Mouse (Mus musculus): Measurements from ENCODE around the gene Slc22a14.
"Not testable (repeated sequence)": the region's sequence is repeated elsewhere in the genome, so short reads cannot be mapped to it uniquely, and the experiment has no call there.

The Slc22a14 gene

DNA sequence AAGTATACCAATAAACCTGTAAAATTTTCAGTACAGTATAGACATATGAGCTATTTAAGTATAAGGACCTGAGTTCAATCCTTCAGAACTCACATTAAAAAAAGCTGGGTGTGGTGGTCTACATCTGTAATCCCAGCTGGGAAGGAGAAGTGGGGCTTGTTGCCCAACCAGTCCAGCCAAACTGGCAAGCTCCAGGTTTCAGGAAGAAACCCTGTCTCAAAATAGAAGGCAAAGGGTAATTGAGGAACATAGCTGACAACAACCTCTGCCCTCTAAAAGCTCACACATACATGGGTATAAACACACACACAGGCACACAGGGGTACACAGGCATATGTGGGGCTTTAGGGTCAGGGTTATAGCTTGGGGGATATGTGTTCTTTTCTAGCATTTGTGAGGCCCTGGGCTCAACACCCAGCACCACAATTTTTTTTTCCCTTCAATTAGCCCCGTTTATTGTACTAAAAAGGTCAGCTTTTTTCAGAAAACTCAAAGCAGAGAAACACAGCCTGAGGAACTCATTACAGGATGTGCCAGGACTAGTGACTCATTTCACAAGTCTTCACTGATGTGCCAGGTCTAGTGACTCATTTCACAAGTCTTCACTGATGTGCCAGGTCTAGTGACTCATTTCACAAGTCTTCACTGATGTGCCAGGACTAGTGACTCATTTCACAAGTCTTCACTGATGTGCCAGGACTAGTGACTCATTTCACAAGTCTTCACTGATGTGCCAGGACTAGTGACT lies 99.8 kb downstream of the Slc22a14 start:
- in situ Hi-C loops (cut with MboI, MseI): not testable (repeated sequence)

GRCm38 (mm10) chr9:119263067-119263466 lies 102.3 kb downstream of the Slc22a14 start:
- in situ Hi-C loops (cut with MboI, MseI): no loop called here

DNA sequence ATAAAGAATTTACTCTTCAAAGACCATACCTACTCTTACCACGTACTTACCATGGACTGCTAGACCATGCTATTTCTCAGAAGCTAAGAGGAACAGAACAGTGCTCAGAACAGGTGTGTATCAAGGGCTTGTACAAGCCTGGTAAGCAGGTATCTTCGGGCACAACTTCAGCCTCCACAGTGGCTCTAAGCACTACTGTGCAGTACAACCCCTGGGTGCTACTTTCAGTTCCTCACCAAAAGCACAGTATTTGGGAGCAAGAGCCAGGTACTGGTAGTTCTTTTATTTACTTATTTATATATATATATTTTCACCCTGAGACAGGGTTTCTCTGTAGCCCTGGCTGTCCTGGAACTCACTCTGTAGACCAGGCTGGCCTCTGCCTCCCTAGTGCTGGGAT lies 104.5 kb downstream of the Slc22a14 start:
- in situ Hi-C loops (cut with MboI, MseI): no loop called here

DNA sequence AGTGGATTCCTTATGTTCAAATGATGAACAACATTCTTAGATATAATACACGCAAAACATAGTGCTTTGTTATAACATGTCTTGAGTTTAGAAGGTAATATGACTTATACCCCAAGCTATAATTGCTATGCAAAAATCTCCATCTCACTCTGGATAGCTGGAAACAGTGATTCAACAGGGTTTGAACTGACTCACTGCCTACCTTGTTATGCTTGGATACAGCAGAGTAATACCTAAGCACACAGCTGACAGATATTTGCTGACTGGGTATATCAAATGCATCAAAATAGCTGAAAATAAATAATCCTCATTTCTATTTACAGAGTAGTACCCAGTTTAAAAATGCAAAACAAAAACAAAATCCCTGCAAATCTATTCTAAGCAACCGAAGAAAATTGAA lies 106.6 kb downstream of the Slc22a14 start:
- in situ Hi-C loops (cut with MboI, MseI): no loop called here

DNA sequence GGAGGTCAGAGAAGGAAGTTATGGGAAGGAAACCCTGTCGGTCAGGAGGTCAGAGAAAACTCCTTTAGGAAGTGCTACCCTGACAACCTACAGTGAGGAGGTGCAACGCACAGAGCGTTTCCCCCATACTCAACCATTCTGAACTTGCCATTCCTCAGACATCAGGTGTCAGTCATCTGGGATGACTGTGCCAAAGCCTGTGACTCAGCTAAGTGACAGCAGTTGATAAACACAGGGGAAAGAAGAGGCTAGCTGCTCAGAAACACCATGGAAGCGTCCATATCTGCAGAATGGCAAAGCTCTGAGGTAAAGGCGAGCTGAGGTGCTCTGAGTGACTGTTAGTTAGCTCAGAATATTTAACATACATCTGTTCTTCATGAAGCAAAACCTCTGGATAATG lies 107.2 kb downstream of the Slc22a14 start:
- in situ Hi-C loops (cut with MboI, MseI): no loop called here

- in situ Hi-C loops (cut with MboI, MseI): no loop called here
Observed at GRCm38 (mm10) chr9:119256161-119256560, 109.2 kb downstream of the Slc22a14 start.

DNA sequence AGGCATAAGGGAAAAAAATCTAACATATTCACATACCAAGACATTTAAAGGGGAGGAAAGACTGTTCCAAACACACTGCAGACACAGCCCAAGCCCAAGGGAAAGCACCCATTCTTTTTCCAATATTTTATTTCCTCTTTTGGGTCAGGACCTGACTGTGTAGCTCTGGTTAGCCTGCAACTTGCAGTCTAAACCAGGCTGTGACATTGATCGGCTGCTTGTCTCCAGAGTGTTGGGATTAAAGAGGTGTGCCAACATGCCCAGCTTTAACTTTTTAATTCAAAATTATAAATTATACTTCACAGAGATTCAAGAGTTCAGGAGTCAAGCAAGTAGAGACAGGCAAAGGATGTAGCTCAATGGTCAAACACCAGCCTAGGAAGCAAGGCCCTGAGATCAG lies 110.3 kb downstream of the Slc22a14 start:
- in situ Hi-C loops (cut with MboI, MseI): no loop called here

DNA sequence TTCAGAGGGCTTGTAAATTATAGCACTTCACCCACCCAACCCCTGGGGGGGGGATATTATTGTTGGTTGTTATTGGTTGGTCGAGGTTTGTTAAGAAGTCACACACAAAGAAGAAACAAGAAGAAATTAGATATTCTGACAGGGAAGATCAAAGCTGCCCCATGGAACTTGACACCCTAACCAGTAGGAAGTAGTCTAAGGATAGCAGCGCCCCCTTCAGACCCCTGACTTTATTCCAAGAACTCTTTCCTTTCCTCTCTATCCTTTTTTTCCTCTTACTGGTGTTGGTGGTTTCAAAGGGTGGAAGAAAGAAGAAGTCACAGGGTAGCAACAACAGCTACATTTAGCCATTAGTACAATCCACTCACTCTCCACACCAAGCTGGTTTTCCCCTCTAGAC lies 111.2 kb downstream of the Slc22a14 start:
- in situ Hi-C loops (cut with MboI, MseI): no loop called here

DNA sequence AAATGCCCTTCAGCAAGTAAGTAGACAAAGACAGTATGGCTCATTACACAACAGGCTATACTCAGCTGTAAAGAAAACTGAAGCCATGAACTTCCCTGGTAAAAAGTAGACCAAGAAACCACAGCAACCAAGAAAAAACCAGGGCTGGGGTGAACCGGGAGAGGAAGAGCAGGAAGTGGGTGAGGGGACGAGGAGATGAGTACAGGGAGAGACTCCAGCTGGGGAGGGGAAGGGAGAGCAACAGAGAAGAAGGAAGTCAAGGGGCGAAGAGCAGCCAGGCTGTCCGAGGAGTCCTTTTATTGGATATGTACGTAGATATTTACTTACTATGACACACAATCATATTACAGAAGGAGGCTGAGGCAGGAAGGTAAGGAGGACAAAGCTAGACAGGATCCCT lies 117.4 kb downstream of the Slc22a14 start:
- in situ Hi-C loops (cut with MboI, MseI): no loop called here

DNA sequence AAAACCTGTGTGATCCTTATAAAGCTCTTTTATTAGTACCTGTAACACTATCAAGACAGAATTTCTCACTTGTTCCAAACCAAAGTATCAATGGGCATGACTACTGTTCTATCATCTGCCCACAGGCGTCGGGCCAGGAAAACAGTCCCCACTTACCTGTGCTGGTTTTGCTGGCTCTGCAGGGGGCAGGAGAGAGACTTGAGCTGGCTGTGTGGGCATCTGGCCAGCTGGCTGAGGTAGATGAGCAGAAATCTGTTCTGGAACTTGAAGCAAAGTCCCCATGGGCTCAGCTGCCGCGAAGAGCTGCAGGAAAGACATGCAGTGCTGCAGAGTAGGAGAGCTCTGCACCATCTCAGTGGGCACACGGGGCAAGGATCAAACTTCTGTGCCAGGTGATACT lies 118.5 kb downstream of the Slc22a14 start:
- in situ Hi-C loops (cut with MboI, MseI): no loop called here

- in situ Hi-C loops (cut with MboI, MseI): no loop called here
Observed at GRCm38 (mm10) chr9:119243981-119244380, 121.4 kb downstream of the Slc22a14 start.

DNA sequence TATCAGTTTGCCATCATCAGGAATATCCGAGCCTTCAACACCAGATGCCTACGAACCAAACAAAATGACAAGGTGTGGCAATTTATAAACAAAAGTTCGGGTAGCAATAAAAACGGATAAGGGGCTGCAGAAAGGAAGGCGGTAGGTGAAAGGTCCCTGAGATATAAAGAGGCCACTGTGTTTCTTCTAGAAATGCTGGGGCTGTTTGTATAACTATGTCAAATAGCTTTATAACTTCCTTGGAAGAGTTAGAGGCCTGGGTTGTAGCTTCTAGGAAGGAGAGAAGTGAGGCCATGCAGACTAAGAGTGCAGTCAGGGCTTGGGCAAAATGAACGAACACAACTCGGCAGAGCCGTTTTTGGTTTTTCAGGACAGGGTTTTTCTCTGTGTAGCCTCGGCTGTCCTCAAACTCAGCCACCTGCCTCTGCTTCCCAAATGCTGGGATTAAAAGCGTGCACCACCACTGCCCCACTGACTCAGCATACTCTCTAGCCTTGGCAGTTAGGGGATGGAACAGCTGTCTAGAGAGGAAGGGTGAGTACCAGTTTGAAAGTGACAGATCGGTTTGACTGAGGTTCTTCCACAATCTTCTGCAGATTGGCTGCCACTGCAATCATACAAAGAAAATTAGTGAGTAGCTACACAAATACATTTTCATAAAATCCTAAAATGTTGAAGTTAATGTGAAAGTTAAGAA lies 124.0 kb downstream of the Slc22a14 start:
- in situ Hi-C loops (cut with MboI, MseI): no loop called here

DNA sequence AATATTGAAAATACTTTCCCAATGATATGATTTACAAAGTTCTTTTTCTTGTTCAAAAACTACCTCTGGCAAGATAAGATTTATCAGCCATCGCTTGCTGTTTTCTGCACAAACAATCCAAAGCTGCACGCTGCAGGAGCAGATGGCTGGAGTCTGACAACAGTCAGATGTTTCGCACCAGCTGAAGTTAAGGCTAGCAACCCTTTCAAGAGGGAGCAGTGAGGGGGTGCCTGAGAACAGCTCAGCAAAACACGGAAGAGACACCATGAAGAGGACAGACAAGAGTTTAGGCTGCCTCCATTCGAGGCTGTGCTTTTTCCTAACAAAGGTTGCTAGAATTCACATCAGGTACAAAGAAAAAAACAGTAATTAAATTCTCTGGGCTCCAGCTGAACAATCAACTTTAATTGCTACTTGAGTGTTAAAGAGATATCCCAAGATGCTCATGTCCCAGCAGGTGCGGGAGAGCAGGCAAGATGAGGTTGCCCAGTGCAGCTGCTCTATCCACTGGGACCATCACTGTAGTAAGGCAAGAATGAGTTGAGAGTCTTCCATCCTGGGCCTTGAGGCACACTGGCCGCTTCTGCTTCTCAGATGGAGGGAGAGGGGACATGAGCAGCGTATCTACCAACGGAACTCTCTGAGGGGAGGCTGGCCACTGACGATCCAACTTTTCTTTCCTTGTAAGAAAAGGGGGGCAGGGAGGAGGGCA lies 124.9 kb downstream of the Slc22a14 start:
- in situ Hi-C loops (cut with MboI, MseI): no loop called here

DNA sequence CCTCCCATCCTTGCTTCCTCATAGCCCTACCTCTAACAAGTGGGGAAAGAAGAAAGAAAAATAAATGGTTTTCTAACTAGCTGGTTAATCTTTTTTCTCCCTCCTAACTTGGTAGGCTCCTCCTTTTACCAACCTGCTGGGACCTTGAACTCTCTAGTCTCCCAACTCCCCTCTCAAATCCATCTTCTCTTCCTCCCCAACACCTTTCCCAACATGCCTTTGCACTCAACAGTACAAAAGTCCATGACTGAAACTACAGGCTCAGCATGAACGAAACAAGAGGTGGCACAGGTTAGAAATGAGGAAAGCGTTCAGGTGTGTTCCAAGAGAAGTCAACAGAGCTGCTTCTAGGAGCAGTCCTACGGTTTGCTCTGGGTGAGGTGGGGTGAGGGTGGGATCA lies 126.1 kb downstream of the Slc22a14 start:
- in situ Hi-C loops (cut with MboI, MseI): no loop called here

DNA sequence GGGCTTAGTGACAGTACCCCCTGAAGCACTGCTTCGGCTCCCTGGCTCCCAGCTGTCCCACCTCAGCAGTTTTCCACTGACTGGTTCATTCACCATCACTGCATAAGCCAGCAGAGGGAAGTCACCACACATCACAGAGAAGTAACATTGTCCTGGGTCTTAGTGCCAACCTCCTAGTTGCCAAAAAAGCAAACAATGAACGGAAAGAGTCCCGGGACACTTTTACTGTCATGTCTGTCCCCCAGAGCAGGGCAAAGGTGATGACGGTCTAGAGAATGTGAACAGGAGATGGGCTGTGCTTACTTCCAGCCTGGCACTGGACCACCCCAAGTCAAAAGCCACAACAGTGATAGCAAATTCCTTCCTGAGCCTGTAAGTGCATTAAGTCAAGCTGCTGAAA lies 126.6 kb downstream of the Slc22a14 start:
- in situ Hi-C loops (cut with MboI, MseI): no loop called here

- in situ Hi-C loops (cut with MboI, MseI): no loop called here
Observed at GRCm38 (mm10) chr9:119231552-119231951, 133.8 kb downstream of the Slc22a14 start.

GRCm38 (mm10) chr9:119230829-119231228 lies 134.5 kb downstream of the Slc22a14 start:
- in situ Hi-C loops (cut with MboI, MseI): no loop called here

DNA sequence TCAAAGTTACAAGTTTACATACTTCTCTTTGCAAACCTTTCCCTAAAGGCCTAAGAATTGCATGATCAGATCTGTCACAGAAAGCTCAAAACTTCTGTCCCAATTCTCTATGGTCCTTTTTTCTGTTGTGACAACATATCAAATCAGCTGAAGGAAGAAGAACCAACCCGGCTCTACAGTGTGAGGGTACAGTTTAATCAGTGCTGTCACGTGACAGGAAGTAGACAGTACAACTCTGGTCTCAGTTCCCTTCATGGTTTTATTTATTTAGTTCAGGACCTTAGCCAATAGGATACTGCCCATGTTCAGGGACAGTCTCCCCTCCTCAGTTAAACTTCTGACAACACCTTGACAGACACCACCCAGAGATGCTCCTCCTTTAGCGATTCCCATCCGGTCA lies 145.1 kb downstream of the Slc22a14 start:
- in situ Hi-C loops (cut with MboI, MseI): no loop called here

DNA sequence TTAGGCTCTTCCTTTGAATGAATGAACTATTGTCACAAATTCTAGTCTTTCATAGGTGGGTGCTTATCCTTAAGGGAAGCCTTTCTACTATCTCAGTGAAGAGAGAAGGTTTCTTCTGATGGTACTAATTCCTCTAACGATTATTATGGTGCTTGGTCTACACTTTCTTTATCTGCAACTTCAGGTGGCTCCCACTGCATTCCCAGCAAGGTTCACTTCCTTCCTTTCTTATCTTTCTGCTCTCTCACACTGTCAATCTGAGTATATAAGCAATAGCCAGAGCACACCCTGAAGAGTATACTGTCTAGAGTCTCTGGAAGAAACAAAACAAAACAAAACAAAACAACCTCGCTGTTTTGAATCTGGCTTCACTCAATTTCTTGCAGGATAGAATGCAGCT lies 145.7 kb downstream of the Slc22a14 start:
- in situ Hi-C loops (cut with MboI, MseI): no loop called here

DNA sequence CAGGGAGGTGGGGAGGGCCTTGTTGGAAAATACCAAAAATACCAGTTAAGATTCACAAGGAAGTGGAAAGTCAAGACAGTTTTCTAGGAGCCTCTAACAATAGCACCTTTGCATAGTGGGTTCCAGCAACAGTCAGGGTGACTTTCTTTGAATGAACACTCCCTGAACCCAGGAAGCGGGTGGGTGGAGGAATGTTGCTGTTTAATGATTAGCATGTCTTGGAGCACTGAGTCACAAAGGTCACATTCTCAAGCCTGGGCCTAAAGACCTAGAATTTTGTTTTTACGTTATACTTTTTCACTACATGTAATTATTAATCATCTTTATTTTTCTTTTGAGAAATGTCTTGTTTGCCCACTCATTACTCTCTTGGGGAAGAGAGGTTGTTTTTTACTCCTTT lies 150.0 kb downstream of the Slc22a14 start:
- in situ Hi-C loops (cut with MboI, MseI): not testable (repeated sequence)

- in situ Hi-C loops (cut with MboI, MseI): no loop called here
Observed at GRCm38 (mm10) chr9:119214601-119215000, 150.8 kb downstream of the Slc22a14 start.

DNA sequence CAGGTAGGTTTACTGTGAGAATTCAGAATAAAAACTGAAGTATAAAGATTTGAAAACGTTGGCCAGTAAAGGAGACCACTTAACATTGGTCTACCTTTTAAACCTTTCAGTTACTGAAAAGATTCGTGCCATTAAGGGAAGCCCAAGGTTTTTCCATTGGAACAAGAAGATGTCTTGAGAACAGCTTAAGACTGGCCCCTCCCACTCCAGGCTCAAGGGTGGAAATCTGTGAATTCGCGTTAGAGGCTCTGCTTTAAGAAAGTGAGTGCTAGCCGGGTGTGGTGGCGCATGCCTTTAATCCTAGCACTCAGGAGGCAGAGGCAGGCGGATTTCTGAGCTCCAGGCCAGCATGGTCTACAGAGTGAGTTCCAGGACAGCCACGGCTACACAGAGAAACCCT lies 152.4 kb downstream of the Slc22a14 start:
- in situ Hi-C loops (cut with MboI, MseI): no loop called here

GRCm38 (mm10) chr9:119208998-119209397 lies 156.4 kb downstream of the Slc22a14 start, which contains the start of gene Slc22a13:
Gene Slc22a13 (minus strand): TSS chr9:119209098.
- in situ Hi-C loops (cut with MboI, MseI): no loop called here
